Mouse (Mus musculus): Measurements from ENCODE around the gene Gja5. TPM values are rescaled to one million over a fixed set of nuclear protein-coding genes. Genes with fewer than 3 reads are reported as not detected.
"Not testable (repeated sequence)": the region's sequence is repeated elsewhere in the genome, so short reads cannot be mapped to it uniquely, and the experiment has no call there.

Gja5 gene
- total RNA-seq, 2 experiments from 2014 or later, result 1.7 to 2.2 TPM

DNA sequence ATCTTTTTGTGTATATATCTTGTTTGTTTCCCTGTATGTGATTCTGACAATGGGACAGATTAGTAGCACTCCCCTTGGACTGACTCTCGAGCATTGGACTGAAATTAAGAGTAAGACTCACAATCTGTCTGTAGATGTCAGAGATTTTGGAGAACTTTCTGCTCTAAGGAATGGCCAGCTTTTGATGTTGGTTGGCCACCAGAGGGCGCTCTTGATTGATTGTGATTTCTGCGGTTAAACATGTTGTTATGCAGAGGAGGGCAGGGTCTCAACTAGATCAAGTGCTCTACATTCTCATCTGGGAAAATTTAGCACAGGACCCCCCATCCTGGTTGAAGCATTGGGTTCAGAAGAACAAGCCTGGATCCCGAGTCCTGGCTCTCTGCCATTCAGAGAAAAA is 182.8 kb downstream of the Gja5 start:
- DNase-seq, result no peak
- intact Hi-C loops (cut with DNase I), result no loop called here

DNA sequence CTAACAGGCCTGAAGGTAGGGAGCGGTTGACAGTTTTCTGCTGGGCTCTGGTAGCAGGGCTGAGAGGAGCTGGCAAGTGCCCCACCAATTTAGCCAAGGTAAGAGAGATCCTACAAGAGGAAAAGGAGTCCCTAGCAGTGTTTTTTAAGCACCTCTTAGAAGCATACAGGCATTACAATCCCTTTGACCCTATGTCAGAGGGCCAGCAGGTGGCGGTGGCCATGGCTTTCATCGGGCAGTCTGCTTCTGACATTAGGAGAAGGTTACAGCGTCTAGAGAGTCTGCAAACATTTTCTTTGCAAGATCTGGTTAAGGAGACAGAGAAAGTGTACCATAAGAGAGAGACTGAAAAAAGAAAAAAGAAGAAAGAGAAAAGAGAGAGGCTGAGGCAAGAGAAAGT is 183.8 kb downstream of the Gja5 start:
- intact Hi-C loops (cut with DNase I), result not testable (repeated sequence)

DNA sequence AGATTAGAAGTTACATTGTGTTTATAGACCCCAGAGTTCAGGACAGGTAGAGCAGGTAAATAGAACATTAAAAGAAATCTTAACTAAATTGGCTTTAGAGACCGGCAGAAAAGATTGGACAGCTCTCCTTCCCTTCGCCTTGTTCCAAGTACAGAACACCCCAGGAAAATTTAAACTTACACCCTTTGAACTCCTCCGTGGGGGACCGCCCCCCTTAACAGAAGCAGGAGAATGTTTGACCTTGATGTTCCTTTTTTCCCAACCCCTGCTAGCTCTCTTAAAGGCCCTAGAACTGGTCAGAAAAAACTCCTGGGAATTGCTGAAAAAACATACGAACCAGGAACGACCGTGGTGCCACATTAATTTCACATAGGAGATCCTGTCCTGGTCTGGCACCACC is 187.5 kb downstream of the Gja5 start:
- intact Hi-C loops (cut with DNase I); DNase-seq: not testable (repeated sequence)

More for the DNA sequence above, 183.8 kb downstream of the Gja5 start:
- not testable (repeated sequence) for DNase-seq

DNA sequence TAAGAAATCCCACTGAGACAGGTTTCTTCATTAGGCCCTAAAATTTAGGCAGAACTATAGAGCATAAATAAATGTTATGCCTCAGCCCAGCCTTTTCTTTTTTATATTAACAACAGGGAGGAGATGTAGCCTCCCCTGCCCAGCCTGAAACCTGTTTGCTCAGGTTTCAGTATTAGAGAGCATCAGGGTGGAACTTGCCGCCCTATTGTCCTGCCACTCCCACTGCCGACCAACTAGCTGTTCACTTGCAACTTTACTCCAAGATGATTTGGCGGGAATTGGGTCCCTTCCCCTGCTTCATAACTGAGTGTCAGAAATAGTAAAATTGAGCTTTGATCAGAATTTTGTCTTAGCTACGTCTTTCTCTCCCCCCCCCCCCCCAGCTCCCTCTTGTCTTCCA is 192.2 kb downstream of the Gja5 start:
- intact Hi-C loops (cut with DNase I), result not testable (repeated sequence)

DNA sequence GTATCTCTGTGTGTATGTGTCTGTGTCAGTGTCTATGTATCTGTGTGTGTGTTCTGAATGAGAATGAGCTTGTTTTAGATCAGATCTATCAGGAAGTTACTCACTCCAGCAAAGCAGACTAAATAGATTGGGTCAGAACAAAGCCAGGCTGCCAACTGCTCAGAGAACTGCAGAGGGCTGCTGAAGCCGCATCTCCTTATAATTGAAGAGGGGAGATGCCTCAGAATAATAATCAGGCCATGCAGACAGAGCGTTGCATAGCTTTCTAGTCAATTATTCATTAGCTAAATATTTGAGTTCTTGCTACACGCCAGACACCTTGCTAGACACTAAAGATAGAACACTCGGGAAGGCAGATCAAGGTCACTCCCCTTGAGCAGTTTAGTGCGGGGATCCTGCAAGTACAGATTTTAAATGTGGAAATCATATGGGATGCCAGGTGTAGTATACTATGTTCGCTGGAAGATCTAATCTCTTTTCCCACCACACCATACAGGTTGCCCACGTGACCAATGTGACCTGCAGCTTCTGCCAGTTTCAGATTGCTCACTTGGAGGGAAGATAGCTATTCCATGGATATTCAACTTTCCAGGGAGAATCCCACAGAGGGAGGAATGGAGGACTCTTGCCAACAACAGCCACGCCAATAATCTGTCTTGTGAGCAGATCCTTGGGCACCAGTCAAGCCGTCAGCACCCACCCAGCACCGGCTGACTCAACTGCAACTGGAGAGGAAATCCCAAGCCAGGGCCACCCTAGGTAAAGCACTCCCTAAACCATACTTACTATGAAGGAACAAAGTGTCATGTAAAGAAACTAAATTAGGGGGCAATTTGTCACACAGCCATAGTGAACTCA is 196.5 kb downstream of the Gja5 start:
- DNase-seq, result no peak

More for the DNA sequence above, 192.2 kb downstream of the Gja5 start:
- DNase-seq, result not testable (repeated sequence)

DNA sequence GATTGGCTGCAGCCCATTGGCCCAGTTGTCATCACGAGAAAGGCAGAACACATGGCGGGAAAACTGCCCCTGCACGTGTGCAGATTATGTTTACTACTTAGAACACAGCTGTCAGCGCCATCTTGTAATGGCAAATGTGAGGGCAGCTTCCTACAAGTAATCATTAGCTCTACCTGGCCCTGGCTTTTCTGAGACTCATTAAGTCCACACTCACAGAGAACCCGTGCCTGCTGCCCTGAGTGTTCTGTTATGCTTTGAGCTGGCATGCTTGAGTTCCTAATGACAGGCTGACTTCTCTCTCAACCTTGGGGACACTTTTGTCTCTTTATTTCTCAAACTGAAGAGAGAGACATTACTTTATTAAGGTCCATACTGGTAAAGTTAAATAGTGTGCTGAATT is 199.5 kb downstream of the Gja5 start:
- DNase-seq; intact Hi-C loops (cut with DNase I): not testable (repeated sequence)

More for the DNA sequence above, 196.5 kb downstream of the Gja5 start:
- intact Hi-C loops (cut with DNase I), result no loop called here

DNA sequence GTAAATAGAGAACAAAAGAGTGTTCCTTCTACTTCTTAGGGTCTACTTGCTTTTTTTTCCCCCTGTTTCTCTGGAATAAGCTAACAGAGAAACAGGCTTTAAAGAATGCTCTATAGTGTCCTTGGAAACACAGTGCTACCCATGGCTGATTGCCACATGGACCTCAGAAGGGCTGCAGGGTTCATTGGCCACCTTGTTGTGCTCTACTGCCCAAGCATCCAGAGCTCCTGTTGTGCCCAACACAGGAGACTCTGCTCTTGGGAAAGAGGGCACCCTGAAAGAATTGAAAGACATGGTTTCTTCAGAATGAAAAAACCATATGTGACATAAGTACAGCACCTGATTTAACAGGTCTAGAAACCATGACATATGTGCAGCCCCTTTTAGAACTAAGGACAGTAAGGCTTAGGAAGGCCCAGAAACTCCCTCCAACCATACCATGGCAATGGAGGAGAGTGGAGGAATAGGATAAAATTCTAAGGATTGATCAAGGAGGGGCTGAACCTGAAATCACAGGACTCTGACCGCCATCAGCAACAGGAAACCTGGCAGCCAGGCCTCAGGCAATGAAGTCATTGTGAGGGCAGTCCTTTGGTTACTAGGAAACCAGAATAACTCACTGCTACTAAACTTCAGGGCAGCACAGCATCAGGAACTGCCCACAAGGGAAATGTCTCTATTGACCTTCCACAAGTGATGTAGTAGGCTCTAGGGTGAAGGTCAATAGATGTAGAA is 200.4 kb downstream of the Gja5 start:
- no peak for DNase-seq
- intact Hi-C loops (cut with DNase I), result no loop called here

DNA sequence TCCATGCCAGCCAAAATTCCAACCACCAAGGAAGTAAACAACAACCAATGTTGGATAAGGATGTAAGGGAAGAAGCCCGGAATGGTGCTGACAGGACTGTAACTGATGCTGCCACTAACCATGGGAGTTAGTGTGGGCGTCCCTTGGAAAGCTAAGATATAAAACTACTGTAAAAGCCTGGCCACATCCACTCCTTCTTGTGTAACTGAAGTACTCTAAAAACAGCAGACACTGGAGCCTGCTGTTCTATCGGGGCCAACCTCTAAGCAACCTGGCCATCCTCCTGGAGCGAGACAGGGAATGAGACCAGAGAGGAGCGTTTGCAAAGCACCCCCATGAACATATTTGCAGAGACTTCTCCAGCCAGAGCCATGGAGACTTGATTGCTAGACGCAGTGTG is 213.0 kb downstream of the Gja5 start:
- DNase-seq, result no peak
- intact Hi-C loops (cut with DNase I), result no loop called here

DNA sequence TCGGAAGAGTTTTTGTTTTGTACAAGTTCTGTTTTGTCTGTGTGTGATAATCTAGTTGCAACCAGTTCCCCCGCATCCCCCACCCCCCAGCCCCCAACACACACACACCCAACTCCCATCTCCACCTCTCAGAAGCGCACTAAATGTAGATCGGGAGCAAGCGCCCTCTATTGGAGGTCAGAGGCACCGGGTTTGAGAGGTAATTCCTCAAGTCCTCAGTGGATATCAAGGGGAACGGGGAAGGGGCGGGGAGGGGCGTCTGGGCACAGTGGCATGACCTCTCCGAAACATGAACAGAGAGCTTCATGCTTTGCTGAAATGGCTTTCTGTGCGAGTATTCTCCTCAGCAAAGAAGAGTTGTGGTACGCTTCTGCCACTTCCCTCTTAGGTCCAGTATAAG is 213.8 kb downstream of the Gja5 start:
- DNase-seq, result no peak
- intact Hi-C loops (cut with DNase I), result no loop called here

DNA sequence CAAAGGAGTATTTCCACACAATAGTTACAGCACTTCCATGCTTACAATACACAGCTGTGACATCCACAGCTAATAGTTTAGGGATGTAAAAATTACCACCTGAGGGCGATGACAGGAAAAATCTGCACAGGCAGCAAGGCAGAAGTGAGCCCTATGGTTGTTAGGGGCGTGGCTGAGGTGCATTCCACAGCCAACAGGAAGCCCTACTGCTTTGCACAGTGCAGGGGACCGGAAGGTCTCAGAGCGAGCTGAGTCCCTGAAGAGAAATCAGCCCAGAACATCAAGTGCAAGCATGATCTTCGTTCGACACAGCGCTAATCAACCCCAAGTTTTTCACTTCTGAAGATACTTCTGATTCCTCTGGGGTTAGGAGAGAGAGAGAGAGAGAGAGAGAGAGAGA is 219.7 kb downstream of the Gja5 start:
- DNase-seq, result no peak
- intact Hi-C loops (cut with DNase I), result no loop called here

Other genes starting within 250 kb of the Gja5 start
- under 1 TPM; 0.35 to 0.92 TPM for gene Ankrd35, start 234.6 kb upstream of the Gja5 start, total RNA-seq (2021)
- 1 to 10 TPM; 6.5 to 7.3 TPM for gene Pias3, start 208.3 kb upstream of the Gja5 start, total RNA-seq (2021)
- gene Nudt17, start 196.1 kb upstream of the Gja5 start, total RNA-seq (2021), result 1 to 10 TPM in 1 of 2 experiments, under 1 TPM in 1; 0.42 to 1.1 TPM
- gene Polr3c, start 177.1 kb upstream of the Gja5 start, total RNA-seq (2021), result 10 to 100 TPM; 18.1 to 19.9 TPM
- 10 to 100 TPM; 76.2 to 86.5 TPM for gene Rnf115, start 177.0 kb upstream of the Gja5 start, total RNA-seq (2021)
- not detected for gene Pdzk1, start 75.4 kb upstream of the Gja5 start, total RNA-seq (2021)
- not detected for gene Cd160, start 75.3 kb upstream of the Gja5 start, total RNA-seq (2021)
- gene Gpr89, start 653 bp downstream of the Gja5 start, total RNA-seq (2021), result 10 to 100 TPM; 14.8 to 18.3 TPM
- not detected for gene Gja8, start 21.3 kb downstream of the Gja5 start, total RNA-seq (2021)

All from gastrocnemius, postnatal 36 days (tissue).